Mouse (Mus musculus) lung, postnatal 36 days (tissue): ENCODE results near the gene H2-DMa.

Source experiments
- DNase-seq: peaks from one replicate; pipeline ENCODE4 v3.0.0; 2022; ENCODE audit warnings: mixed read lengths

The H2-DMa gene

GRCm38 (mm10) chr17:34106555-34106954 lies 12.8 kb upstream of the H2-DMa start:
- DNase-seq: no peak

DNA sequence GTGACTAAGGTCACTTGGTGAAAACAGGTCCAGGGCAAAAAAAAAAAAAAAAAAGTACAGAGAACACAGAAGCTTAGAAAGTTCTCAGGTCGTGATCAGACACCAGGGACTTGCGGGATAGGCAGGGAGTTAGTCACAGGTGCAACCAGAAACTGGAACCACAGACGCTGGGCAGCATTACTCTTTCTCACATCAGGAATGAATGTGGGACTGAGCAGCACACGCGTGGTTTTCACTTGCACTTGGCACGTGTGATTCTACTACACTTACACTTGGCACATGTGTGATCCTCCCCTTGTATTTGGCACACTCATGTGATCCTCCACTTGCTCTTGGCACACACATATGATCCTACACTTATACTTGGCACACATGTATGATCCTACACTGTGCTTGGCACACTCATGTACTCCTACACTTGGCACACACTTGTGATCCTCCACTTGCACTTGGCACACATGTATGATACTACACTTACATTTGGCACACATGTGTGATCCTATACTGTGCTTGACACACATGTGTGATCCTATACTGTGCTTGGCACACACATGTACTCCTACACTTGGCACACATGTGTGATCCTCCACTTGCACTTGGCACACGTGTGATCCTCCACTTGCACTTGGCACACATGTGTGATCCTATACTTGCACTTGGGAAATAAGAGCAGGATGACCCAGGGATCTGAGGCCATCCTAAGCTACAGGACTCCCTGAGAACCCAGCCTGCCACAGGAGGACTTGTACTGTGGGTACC lies 12.1 kb upstream of the H2-DMa start:
- DNase-seq: no peak

GRCm38 (mm10) chr17:34108460-34108859 lies 10.9 kb upstream of the H2-DMa start:
- no peak for DNase-seq

GRCm38 (mm10) chr17:34109038-34109805 lies 10.1 kb upstream of the H2-DMa start:
- peak; percentile 45 for DNase-seq

- DNase-seq: peak; percentile 44
These were observed 9.5 kb upstream of the H2-DMa start for GRCm38 (mm10) chr17:34109806-34110195.

DNA sequence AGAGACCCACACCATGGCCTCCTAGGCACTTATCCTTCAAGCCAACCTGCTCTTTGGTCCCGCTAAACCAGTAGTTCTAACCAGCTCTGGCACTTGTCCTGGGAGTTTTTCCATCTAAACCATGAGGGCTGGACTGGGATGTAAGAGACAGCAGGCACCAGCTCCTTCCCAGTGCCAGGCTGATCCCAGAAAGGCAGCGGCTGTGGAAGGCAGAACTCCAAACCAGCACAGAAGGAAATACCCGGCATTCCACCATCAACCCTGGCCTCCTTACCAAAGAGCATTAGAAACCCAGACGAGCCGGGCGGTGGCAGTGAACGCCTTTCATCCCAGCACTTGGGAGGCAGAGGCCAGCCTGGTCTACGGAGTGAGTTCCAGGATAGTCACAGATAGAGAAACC lies 9.0 kb upstream of the H2-DMa start:
- DNase-seq: no peak

- no peak for DNase-seq
These were observed 5.2 kb upstream of the H2-DMa start for GRCm38 (mm10) chr17:34114114-34114513.

GRCm38 (mm10) chr17:34116736-34117370 lies 2.5 kb upstream of the H2-DMa start:
- no peak for DNase-seq

- no peak for DNase-seq
These were observed 1.8 kb upstream of the H2-DMa start for GRCm38 (mm10) chr17:34117421-34118112.

GRCm38 (mm10) chr17:34118113-34118872 lies 1.0 kb upstream of the H2-DMa start:
- peak; percentile 35 for DNase-seq

- no peak for DNase-seq
These were observed 480 bp upstream of the H2-DMa start for GRCm38 (mm10) chr17:34118873-34119248.

GRCm38 (mm10) chr17:34120180-34120723 lies 911 bp downstream of the H2-DMa start:
- peak; percentile 94 for DNase-seq

DNA sequence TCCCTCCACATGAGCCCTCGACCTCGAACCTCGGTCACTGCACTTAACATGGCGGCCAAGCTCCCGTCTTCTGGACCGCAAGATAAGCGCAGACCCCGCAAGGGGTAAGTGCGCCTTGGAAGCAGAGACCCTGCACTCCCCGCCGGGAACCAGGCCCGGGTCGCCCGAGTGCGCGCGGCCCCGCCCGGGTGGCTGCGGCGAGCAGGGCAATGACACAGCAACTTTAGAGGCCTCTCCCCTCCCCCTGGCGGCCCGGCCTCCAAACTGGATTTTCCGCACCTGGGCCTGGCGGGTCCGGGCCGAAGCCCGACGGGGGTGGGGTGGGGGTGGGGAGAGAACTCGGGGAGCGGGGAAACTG lies 1.5 kb downstream of the H2-DMa start:
- DNase-seq: peak; percentile 91

DNA sequence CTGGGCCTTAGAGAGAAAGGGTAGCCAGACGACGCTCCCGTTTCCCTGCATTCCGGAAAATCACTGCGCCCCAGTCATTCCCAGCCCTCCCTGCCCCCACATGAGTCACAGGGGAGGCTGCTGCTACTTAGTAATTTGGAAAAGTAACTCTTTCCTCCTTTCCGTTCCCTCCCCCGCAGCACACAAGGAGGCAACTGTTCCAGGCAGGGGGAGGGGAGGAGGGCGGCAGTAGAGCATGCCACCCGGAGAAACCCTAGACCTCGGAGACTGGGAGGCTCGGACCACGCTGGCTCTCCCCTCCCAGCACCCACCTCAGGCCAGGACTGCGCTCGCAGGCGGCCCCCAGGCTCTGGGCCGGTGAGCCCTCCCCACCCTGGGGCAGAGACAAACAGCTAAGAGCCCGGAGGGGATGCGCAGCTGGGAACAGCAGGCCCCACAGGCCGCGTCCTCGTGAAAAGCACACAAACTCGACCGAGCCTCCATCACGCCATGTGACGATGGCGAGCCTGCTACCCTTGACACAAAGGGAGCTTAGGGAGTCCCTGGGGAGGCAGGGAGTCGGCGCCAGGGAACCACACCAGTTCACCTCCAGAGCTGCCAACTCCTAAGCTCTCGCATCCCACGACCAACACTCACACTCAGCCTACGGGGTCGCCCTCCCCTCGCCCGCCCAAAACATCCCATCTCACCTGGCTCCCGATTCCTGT lies 2.0 kb downstream of the H2-DMa start:
- peak; percentile 91 for DNase-seq

DNA sequence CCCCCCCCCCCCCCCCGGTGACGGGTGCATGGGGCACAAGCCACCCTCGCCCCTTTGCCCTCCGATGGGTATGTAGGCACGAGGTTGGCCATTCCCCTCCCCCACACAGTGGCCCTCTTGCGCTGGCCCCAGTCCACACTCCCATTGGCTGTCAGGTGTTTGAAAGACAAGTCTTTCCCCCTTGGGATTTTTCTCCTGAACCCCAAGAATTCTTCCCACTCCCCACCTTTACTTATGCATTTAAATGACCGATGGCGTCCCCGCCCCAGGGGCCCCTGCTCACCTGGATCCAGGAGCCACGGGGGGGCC lies 2.5 kb downstream of the H2-DMa start:
- peak; percentile 77 for DNase-seq

- DNase-seq: peak; percentile 97
These were observed 3.0 kb downstream of the H2-DMa start, which contains the start of gene Brd2 for GRCm38 (mm10) chr17:34122188-34122984. TSS of gene Brd2 (minus strand) at chr17:34122634.

DNA sequence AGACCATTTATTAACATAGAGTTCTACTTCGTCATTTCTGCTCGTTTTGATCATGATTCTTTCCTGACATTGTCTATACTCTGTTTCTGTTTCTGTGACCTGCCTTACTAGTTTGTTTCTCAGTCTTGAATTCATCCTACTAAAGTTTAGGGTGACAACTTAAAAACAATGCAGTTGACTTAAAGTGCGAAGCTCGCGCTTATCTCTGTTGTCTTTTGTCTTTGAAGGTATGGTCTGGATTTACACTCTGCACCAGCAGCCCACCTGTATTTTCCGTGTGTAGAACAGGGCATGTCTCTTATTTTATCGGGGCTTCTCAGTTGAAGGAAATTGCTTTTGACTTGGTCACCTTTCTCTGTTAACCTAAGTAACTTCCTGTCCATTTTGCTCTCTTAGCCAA lies 3.8 kb downstream of the H2-DMa start:
- DNase-seq: no peak

GRCm38 (mm10) chr17:34123518-34123917 lies 4.2 kb downstream of the H2-DMa start:
- DNase-seq: peak; percentile 63

GRCm38 (mm10) chr17:34124649-34125048 lies 5.3 kb downstream of the H2-DMa start:
- peak; percentile 64 for DNase-seq

DNA sequence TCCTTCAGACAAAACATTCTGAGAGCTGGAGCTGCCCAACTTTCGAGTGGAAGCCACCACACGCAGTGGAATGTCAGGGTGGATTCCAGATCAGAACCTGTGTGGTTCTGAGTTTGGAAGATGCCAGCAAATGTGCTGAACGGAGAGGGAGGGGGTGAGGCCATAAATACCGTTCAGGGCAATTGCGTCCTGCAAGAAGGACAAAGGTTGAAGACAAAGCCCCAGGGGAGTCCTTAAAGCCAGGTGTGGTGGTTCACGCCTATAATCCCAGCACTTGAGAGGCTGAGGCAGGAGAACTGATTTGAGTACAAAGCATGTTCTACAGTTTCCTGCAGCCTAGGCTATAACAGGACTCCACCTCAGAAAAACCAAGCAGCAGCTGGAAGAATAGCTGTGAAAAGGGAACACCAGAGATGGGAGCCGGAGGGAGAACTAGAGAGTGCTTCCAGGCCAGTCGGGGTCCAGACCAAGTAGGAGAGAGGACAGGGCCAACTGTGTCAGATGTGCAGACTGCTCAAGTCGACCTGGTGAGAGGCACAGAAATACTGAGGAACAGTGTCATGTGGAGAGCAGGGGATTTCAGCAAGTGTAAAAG lies 7.6 kb downstream of the H2-DMa start:
- no peak for DNase-seq
